Comparison of ENCODE assay signal across 21 mouse cellular contexts in genomic region chr1:159393931-159394330, GRCm38 (mm10).
DNase-seq lines count a peak whose midpoint lies in the region; ATAC-seq lines count a peak whose summit lies in the region.
"Had no signal": no experiment of that assay in that cellular context is flagged by ENCODE, and none has a peak within 500 bp of the region (broad histone marks: within the 10 kb centered on the region; RNA-seq: fewer than 3 reads in every experiment).

No protein-coding gene starts in this region.

- no peak overlapping the region for H3K4me2 ChIP-seq in embryonic facial prominence, embryonic 13.5 days
- no peak overlapping the region for H3K4me2 ChIP-seq in limb, embryonic 15.5 days
- H3K4me2 ChIP-seq in embryonic facial prominence, embryonic 14.5 days (ENCODE audit: low read depth, low read length): no peak overlapping the region
- no peak overlapping the region for H3K4me2 ChIP-seq in forebrain, embryonic 14.5 days (ENCODE audit: low read length)
- H3K4me2 ChIP-seq: hindbrain, embryonic 14.5 days; liver, embryonic 15.5 days; lung, embryonic 15.5 days; midbrain, embryonic 12.5 days had no signal

- no peaks in the 10 kb centered on the region for H3K36me3 ChIP-seq in embryonic facial prominence, embryonic 13.5 days
- H3K36me3 ChIP-seq in embryonic facial prominence, embryonic 10.5 days (replicated peaks): no peaks in the 10 kb centered on the region
- no peaks in the 10 kb centered on the region for H3K36me3 ChIP-seq in limb, embryonic 15.5 days
- H3K36me3 ChIP-seq in limb, embryonic 10.5 days: no peaks in the 10 kb centered on the region
- no peaks in the 10 kb centered on the region for H3K36me3 ChIP-seq in embryonic facial prominence, embryonic 14.5 days (ENCODE audit: control insufficient read depth, insufficient read depth, low read length)
- no peaks in the 10 kb centered on the region for H3K36me3 ChIP-seq in forebrain, embryonic 14.5 days (ENCODE audit: control insufficient read depth, insufficient read depth, low read length)
- H3K36me3 ChIP-seq: G1E; heart, embryonic 10.5 days; limb, embryonic 13.5 days; liver, embryonic 15.5 days; lung, embryonic 15.5 days; midbrain, embryonic 12.5 days had no signal

- 52% methylated on average over 1 of the region's 1 CpGs for WGBS in embryonic facial prominence, embryonic 13.5 days
- WGBS in embryonic facial prominence, embryonic 10.5 days: 62% methylated on average over 1 of the region's 1 CpGs
- 54% methylated on average over 1 of the region's 1 CpGs for WGBS in limb, embryonic 15.5 days
- 55% methylated on average over 1 of the region's 1 CpGs for WGBS in limb, embryonic 10.5 days
- WGBS in embryonic facial prominence, embryonic 14.5 days: 23% methylated on average over 1 of the region's 1 CpGs
- WGBS in forebrain, embryonic 14.5 days: 80% methylated on average over 1 of the region's 1 CpGs

- peak overlapping the region; percentile 88 for H3K27ac ChIP-seq in embryonic facial prominence, embryonic 13.5 days
- H3K27ac ChIP-seq in embryonic facial prominence, embryonic 10.5 days (replicated peaks): no peak overlapping the region
- peak overlapping the region; percentile 5; the same call in 1 of the 2 replicates for H3K27ac ChIP-seq in limb, embryonic 15.5 days
- H3K27ac ChIP-seq in limb, embryonic 10.5 days: no peak overlapping the region
- peak overlapping the region; percentile 77 for H3K27ac ChIP-seq in embryonic facial prominence, embryonic 14.5 days (replicated peaks; ENCODE audit: low read depth, low read length)
- H3K27ac ChIP-seq in forebrain, embryonic 14.5 days (ENCODE audit: low read depth, low read length): no peak overlapping the region
- H3K27ac ChIP-seq: heart, embryonic 10.5 days; hindbrain, embryonic 14.5 days; liver, embryonic 15.5 days; lung, embryonic 15.5 days; midbrain, embryonic 12.5 days had no signal

- H3K4me3 ChIP-seq in embryonic facial prominence, embryonic 13.5 days: no peak overlapping the region
- H3K4me3 ChIP-seq in embryonic facial prominence, embryonic 10.5 days: no peak overlapping the region
- H3K4me3 ChIP-seq in limb, embryonic 15.5 days: no peak overlapping the region
- H3K4me3 ChIP-seq in limb, embryonic 10.5 days: no peak overlapping the region
- no peak overlapping the region for H3K4me3 ChIP-seq in embryonic facial prominence, embryonic 14.5 days (ENCODE audit: low read depth, low read length)
- H3K4me3 ChIP-seq in forebrain, embryonic 14.5 days (ENCODE audit: low read depth, low read length): no peak overlapping the region
- H3K4me3 ChIP-seq: heart, embryonic 10.5 days; limb, embryonic 13.5 days; liver, embryonic 15.5 days; lung, embryonic 15.5 days; midbrain, embryonic 12.5 days had no signal

- no peak overlapping the region for H3K9ac ChIP-seq in embryonic facial prominence, embryonic 13.5 days
- H3K9ac ChIP-seq in limb, embryonic 15.5 days: no peak overlapping the region
- H3K9ac ChIP-seq in embryonic facial prominence, embryonic 14.5 days (ENCODE audit: low read depth, low read length): no peak overlapping the region
- no peak overlapping the region for H3K9ac ChIP-seq in forebrain, embryonic 14.5 days (ENCODE audit: low read length)
- H3K9ac ChIP-seq: hindbrain, embryonic 14.5 days; limb, embryonic 13.5 days; liver, embryonic 15.5 days; lung, embryonic 15.5 days; midbrain, embryonic 12.5 days had no signal

- peaks cover 6% of the 10 kb centered on the region; the same call in 1 of the 2 replicates for H3K27me3 ChIP-seq in embryonic facial prominence, embryonic 13.5 days
- H3K27me3 ChIP-seq in embryonic facial prominence, embryonic 10.5 days (replicated peaks; ENCODE audit: low read depth, poor library complexity, severe bottlenecking): no peaks in the 10 kb centered on the region
- no peaks in the 10 kb centered on the region; the same call in 1 of the 2 replicates for H3K27me3 ChIP-seq in limb, embryonic 15.5 days
- no peaks in the 10 kb centered on the region for H3K27me3 ChIP-seq in limb, embryonic 10.5 days (ENCODE audit: low read depth, poor library complexity, severe bottlenecking)
- H3K27me3 ChIP-seq in embryonic facial prominence, embryonic 14.5 days (replicated peaks; ENCODE audit: control insufficient read depth, insufficient read depth, low read length): no peaks in the 10 kb centered on the region
- no peaks in the 10 kb centered on the region for H3K27me3 ChIP-seq in forebrain, embryonic 14.5 days (replicated peaks; ENCODE audit: control insufficient read depth, insufficient read depth, low read length)
- H3K27me3 ChIP-seq: liver, embryonic 15.5 days; lung, embryonic 15.5 days; midbrain, embryonic 12.5 days had no signal

- no peak for ATAC-seq in embryonic facial prominence, embryonic 13.5 days (ENCODE audit: insufficient number of reproducible peaks, insufficient read depth, low FRiP score, low TSS enrichment, low read depth)
- no peak for ATAC-seq in limb, embryonic 15.5 days (ENCODE audit: insufficient number of reproducible peaks, low FRiP score, low TSS enrichment, low read depth)
- ATAC-seq in embryonic facial prominence, embryonic 14.5 days (ENCODE audit: low read depth): no peak
- no peak for ATAC-seq in forebrain, embryonic 14.5 days
- ATAC-seq in megakaryocyte, adult 5-6 weeks (ENCODE audit: poor library complexity, severe bottlenecking): no peak
- ATAC-seq: inflammation-experienced regulatory T-cells, adult 6 months had no signal

- peaks cover 24% of the 10 kb centered on the region for H3K4me1 ChIP-seq in embryonic facial prominence, embryonic 13.5 days
- H3K4me1 ChIP-seq in embryonic facial prominence, embryonic 10.5 days: peaks cover 16% of the 10 kb centered on the region
- peaks cover 13% of the 10 kb centered on the region for H3K4me1 ChIP-seq in limb, embryonic 15.5 days
- peaks cover 17% of the 10 kb centered on the region for H3K4me1 ChIP-seq in limb, embryonic 10.5 days
- peaks cover 17% of the 10 kb centered on the region for H3K4me1 ChIP-seq in embryonic facial prominence, embryonic 14.5 days (ENCODE audit: control insufficient read depth, insufficient read depth, low read length)
- H3K4me1 ChIP-seq in forebrain, embryonic 14.5 days (ENCODE audit: control insufficient read depth, insufficient read depth, low read length): no peaks in the 10 kb centered on the region
- H3K4me1 ChIP-seq: heart, embryonic 10.5 days; liver, embryonic 15.5 days had no signal

- DNase-seq in embryonic facial prominence, embryonic 10.5 days (ENCODE audit: low spot score): no peak
- no peak for DNase-seq in limb, embryonic 10.5 days (ENCODE audit: low spot score)
- DNase-seq in 3T3-L1 (ENCODE audit: low read depth, low spot score): peak; percentile 31
- DNase-seq in embryonic facial prominence, embryonic 14.5 days (ENCODE audit: low spot score): no peak
- DNase-seq in forebrain, embryonic 14.5 days (ENCODE audit: low spot score): no peak
- DNase-seq: B cell, adult 2 months; cerebellum, adult 2 months; cerebellum, postnatal 36 days; retina, postnatal 1 day; thymus, adult 18-20 months had no signal

- H3K9me3 ChIP-seq in embryonic facial prominence, embryonic 13.5 days: no peaks in the 10 kb centered on the region
- H3K9me3 ChIP-seq in embryonic facial prominence, embryonic 10.5 days: no peaks in the 10 kb centered on the region
- no peaks in the 10 kb centered on the region for H3K9me3 ChIP-seq in limb, embryonic 15.5 days
- no peaks in the 10 kb centered on the region for H3K9me3 ChIP-seq in limb, embryonic 10.5 days (replicated peaks)
- no peaks in the 10 kb centered on the region for H3K9me3 ChIP-seq in embryonic facial prominence, embryonic 14.5 days (ENCODE audit: control insufficient read depth, low read length)
- H3K9me3 ChIP-seq in forebrain, embryonic 14.5 days (replicated peaks; ENCODE audit: control insufficient read depth, low read length): no peaks in the 10 kb centered on the region
- H3K9me3 ChIP-seq: G1E; heart, embryonic 10.5 days; limb, embryonic 13.5 days; liver, embryonic 15.5 days; lung, embryonic 15.5 days; midbrain, embryonic 12.5 days had no signal

Comparison
In these comparisons a context has a peak if more than half of its experiments do, and no peak if none do; other contexts are left out.
1. H3K27ac ChIP-seq: peak in embryonic facial prominence, embryonic 13.5 days (single experiment), limb, embryonic 15.5 days (single experiment) and embryonic facial prominence, embryonic 14.5 days (single experiment); none in embryonic facial prominence, embryonic 10.5 days (single experiment), limb, embryonic 10.5 days (single experiment) and forebrain, embryonic 14.5 days (single experiment).